Mouse (Mus musculus): ENCODE results near the gene Mcts2. TPM values are rescaled to one million over a fixed set of nuclear protein-coding genes. Genes with fewer than 3 reads are reported as not detected.

Mcts2 gene
- polyA plus RNA-seq, 1 experiment, result 0.82 TPM

DNA sequence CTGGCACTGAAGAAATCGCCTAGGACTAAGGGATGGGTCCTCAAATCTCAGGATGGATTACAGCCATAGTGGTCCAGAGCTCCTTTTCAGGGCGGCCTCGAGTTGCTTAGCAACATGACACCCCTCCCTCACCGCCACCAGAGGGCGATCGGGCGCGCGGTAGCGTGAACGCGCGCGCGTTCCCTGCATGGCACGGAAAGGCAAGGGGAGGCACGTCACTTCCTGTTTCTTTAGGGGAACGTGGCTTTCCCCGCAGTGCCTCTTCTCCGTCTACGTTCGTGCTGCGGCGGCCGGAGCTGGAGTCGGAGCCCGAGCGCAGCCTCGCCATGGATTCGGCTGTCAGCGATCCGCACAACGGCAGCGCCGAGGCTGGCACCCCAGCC, 17.6 kb upstream of the Mcts2 start, which contains the start of gene H13:
Gene H13 (plus strand): TSS at position 206 of the 383 bp plus-strand sequence.
- H3K4me3 ChIP-seq (ENCODE audit: insufficient read depth, low read length), result peak within 1 kb of the TSS; percentile 72
- no peak; the same call in 1 of the 2 replicates for TF ChIP-seq POLR2A (IDR thresholded peaks at IDR 0.05; ENCODE audit: borderline replicate concordance, low read depth, low read length)
- peak; percentile 42; the same call in 1 of the 2 replicates for TF ChIP-seq CTCF (IDR thresholded peaks at IDR 0.05; ENCODE audit: low read depth, low read length)
- H3K27ac ChIP-seq (ENCODE audit: insufficient read depth, low read depth, low read length), result peak within 1 kb of the TSS; percentile 31
- peaks cover 18% of the 10 kb centered on the region for H3K4me1 ChIP-seq (ENCODE audit: control insufficient read depth, insufficient read depth, low read length)

DNA sequence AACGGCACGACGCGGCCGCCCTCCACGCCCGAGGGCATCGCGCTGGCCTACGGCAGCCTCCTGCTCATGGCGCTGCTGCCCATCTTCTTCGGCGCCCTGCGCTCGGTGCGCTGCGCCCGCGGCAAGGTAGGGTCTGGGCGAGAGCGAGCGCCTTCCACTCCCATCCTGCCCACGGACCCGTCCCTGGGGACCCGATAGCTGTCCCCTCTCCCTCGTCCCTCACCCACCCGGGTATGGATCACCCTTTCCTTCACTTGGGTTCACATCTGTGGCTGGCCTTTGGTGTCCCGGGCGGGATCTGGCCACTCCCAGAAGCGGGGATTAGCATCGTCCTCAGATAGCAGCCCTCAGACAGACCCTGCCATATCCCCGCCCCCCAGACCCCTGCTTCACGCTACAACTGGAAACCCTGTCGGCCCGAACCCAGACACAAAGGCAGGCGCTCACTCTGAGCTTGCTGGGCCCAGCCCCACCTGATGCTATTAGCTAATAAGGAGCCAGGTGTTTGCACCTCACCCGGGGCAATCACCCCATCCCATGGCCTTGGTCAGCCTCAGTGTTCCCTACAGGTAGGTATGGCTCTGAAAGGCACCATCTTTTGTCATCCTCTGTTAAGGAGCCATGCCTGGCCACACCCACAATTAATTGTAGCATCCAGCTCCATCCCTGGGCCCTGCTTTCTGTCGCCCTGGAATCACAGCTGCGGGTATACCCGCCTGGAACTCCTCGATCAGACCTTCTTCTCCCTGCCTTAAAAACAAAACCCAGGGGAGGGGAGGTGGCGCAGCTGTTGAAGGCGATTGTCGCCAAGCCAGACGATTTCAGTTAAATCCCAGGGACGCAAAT, 17.0 kb upstream of the Mcts2 start:
- H3K4me1 ChIP-seq (ENCODE audit: control insufficient read depth, insufficient read depth, low read length), result peaks cover 18% of the 10 kb centered on the region
- peak overlapping the region; percentile 31 for H3K27ac ChIP-seq (ENCODE audit: insufficient read depth, low read depth, low read length)
- peak overlapping the region; percentile 72 for H3K4me3 ChIP-seq (ENCODE audit: insufficient read depth, low read length)
- TF ChIP-seq POLR2A (IDR thresholded peaks at IDR 0.05; ENCODE audit: borderline replicate concordance, low read depth, low read length) (no peak), CTCF (IDR thresholded peaks at IDR 0.05; ENCODE audit: low read depth, low read length) (no peak)

DNA sequence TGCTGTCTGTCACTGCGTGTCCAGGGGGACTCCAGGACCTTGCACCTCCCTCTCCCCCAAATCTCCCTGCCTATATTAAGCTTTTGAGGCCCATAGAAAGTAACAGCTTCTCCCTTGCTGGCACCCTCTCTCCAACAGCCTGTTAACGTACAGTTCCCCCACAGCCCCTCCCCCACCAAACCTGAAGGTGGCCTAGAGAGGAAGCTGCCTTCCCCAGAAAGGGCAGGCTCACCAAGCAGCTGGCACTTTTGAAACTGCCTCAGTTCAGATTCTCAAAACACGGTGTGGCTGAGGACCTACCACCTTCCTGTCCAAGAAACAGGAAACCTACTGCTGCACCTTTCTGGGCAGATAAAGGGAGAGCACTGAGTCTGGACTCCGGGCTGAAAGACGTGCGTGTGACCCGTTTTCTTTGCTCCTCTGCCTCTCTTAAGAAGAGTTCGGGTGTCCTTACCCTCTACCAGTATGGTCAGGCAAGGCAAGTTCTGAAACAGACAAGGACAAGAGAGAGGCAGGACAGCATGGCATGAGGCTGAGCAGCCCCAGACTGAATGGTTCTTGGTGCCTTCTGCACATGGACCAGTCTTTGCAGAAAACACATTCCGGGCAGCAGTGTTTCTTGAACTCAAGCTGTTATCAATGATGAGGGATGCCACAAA, 15.7 kb upstream of the Mcts2 start:
- H3K4me1 ChIP-seq (ENCODE audit: control insufficient read depth, insufficient read depth, low read length), result peaks cover 18% of the 10 kb centered on the region
- TF ChIP-seq POLR2A (IDR thresholded peaks at IDR 0.05; ENCODE audit: borderline replicate concordance, low read depth, low read length), result no peak
- no peak; the same call in 1 of the 2 replicates for TF ChIP-seq CTCF (IDR thresholded peaks at IDR 0.05; ENCODE audit: low read depth, low read length)
- H3K4me3 ChIP-seq (ENCODE audit: insufficient read depth, low read length), result peak overlapping the region; percentile 72
- H3K27ac ChIP-seq (ENCODE audit: insufficient read depth, low read depth, low read length), result no peak overlapping the region

DNA sequence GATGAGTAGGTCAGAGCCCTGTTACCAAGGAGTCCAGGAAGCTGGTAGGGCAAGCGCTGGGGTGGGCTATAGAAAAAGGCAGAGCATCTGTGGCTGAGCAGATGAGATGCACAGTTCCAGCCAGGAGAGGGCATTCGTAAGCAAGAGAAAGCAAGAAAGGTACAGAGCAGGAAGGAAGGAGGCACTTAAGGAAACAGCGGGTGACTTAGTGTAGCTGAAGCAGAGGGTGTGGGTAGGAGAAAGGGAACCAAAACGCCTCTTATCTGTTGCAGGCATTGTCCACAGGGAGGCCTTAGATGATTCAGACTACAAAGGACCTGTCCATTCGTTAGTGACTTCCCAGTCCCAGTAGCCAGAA, 15.2 kb upstream of the Mcts2 start:
- Histone ChIP-seq H3K27ac (ENCODE audit: insufficient read depth, low read depth, low read length) (no peak overlapping the region), H3K4me1 (ENCODE audit: control insufficient read depth, insufficient read depth, low read length) (peaks cover 18% of the 10 kb centered on the region), H3K4me3 (ENCODE audit: insufficient read depth, low read length) (peak overlapping the region; percentile 72)
- TF ChIP-seq POLR2A (IDR thresholded peaks at IDR 0.05; ENCODE audit: borderline replicate concordance, low read depth, low read length) (no peak), CTCF (IDR thresholded peaks at IDR 0.05; ENCODE audit: low read depth, low read length) (no peak; the same call in 1 of the 2 replicates)

DNA sequence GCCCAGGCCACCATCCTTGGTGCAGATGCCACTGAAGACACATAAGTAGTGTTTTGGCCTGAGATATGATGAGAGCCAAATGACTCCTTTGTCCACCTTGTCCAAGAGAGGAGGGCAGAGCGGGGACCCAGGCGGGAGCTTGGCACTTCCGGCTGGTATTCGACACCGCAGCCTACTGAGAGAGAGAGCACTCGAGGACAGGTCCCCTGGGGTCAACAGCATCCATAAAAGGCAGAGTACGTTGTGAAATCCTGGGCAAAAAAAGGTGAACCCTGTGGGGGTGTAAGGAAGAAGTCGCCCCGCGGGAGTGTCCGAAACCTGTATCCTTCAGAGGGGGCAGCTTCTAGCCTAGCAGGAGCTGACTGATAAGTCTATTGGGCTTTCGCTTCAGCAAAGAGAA, 14.7 kb upstream of the Mcts2 start:
- TF ChIP-seq CTCF (IDR thresholded peaks at IDR 0.05; ENCODE audit: low read depth, low read length), result no peak
- no peak for TF ChIP-seq POLR2A (IDR thresholded peaks at IDR 0.05; ENCODE audit: borderline replicate concordance, low read depth, low read length)
- no peak overlapping the region for H3K27ac ChIP-seq (ENCODE audit: insufficient read depth, low read depth, low read length)
- H3K4me1 ChIP-seq (ENCODE audit: control insufficient read depth, insufficient read depth, low read length), result peaks cover 18% of the 10 kb centered on the region
- H3K4me3 ChIP-seq (ENCODE audit: insufficient read depth, low read length), result peak overlapping the region; percentile 72

DNA sequence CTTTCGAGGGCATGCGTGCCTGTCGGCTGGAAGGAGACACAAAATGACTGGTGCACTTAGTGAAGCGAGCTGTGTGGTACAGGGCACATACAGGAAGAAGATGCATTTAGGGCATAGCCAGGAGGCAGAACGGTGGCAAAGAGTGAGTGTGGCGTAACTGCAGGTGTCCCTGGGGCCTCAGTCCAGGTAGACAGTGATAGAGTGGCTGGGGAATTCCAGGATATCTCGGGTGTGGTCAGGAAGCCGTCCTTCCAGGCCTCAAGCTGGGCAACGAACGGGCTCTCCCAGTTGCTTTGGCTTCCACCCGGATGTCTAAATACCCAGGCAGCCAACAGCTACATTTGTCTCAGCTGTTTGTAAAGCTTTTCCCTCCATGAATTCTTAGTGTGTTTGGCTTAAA, 12.7 kb upstream of the Mcts2 start:
- Histone ChIP-seq H3K4me3 (ENCODE audit: insufficient read depth, low read length) (no peak overlapping the region), H3K27ac (ENCODE audit: insufficient read depth, low read depth, low read length) (no peak overlapping the region), H3K4me1 (ENCODE audit: control insufficient read depth, insufficient read depth, low read length) (peaks cover 18% of the 10 kb centered on the region)
- TF ChIP-seq CTCF (IDR thresholded peaks at IDR 0.05; ENCODE audit: low read depth, low read length), result no peak
- no peak for TF ChIP-seq POLR2A (IDR thresholded peaks at IDR 0.05; ENCODE audit: borderline replicate concordance, low read depth, low read length)

DNA sequence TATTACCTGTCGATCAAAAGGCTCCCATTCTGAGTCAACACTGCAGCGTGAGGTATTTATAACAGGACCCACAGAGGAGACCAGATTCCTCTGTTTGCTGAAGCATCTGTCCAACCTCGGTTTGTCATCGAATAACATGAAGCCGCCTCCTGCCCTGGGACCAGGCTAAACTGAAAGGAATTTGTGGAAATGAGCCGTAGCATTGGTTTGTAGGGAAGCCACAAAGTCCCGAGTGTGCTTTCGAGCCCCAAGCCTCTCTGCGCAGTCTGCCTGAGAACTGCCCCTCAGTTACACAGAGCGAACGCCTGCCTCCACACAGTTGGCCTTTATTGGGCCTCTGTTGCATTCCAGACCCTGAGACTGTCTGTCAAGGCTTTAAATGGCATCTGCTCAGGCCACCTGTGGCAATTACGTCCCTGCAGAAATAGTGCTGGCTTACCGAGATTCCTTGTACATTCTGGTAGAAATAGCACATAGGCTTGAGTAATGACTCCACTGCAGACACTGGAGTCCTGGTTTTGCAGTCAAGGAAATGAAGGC, 11.5 kb upstream of the Mcts2 start:
- H3K4me3 ChIP-seq (ENCODE audit: insufficient read depth, low read length), result no peak overlapping the region
- TF ChIP-seq CTCF (IDR thresholded peaks at IDR 0.05; ENCODE audit: low read depth, low read length), result no peak
- TF ChIP-seq POLR2A (IDR thresholded peaks at IDR 0.05; ENCODE audit: borderline replicate concordance, low read depth, low read length), result no peak
- H3K4me1 ChIP-seq (ENCODE audit: control insufficient read depth, insufficient read depth, low read length), result peaks cover 18% of the 10 kb centered on the region
- no peak overlapping the region for H3K27ac ChIP-seq (ENCODE audit: insufficient read depth, low read depth, low read length)

DNA sequence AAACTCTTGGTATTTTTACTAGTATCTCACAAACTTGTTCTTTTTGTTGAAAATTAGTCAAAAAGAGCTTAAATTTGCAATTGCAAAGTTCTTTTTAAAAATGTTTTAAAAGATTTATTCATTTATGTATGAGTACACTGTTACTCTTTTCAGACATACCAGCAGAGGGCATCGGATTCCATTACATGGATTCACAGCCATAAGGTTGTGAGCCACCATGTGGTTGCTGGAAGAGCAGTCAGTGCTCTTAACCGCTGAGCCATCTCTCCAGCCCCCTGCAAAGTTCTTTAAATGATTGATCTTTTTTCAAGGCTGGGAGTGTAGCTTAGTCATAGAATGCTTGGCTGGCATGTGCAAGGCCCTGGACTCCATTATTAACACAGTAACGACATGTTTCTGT, 8.5 kb upstream of the Mcts2 start:
- Histone ChIP-seq H3K4me1 (ENCODE audit: control insufficient read depth, insufficient read depth, low read length) (peaks cover 14% of the 10 kb centered on the region), H3K27ac (ENCODE audit: insufficient read depth, low read depth, low read length) (no peak overlapping the region), H3K4me3 (ENCODE audit: insufficient read depth, low read length) (no peak overlapping the region)
- TF ChIP-seq POLR2A (IDR thresholded peaks at IDR 0.05; ENCODE audit: borderline replicate concordance, low read depth, low read length) (no peak), CTCF (IDR thresholded peaks at IDR 0.05; ENCODE audit: low read depth, low read length) (peak; percentile 29; the same call in 1 of the 2 replicates)

DNA sequence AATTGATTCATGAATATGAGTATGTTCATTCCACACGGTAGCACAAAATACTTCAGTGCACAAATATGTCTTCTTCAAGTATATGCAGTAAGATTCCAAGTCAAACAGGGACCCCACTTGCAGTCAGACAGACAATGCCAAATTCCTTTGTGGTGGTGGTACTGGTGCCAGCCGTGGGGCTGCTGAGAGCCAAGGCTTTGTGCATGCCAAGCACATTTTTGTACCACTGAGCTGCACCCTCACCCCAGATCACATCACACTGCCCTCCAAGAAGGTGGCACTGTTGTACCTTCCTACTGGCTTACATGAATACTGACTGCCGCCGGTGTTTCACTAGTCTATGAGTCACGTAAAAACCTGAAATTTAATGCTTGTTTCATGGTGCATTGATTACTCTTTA, 7.9 kb upstream of the Mcts2 start:
- Histone ChIP-seq H3K27ac (ENCODE audit: insufficient read depth, low read depth, low read length) (no peak overlapping the region), H3K4me3 (ENCODE audit: insufficient read depth, low read length) (no peak overlapping the region), H3K4me1 (ENCODE audit: control insufficient read depth, insufficient read depth, low read length) (peaks cover 18% of the 10 kb centered on the region)
- no peak for TF ChIP-seq CTCF (IDR thresholded peaks at IDR 0.05; ENCODE audit: low read depth, low read length)
- TF ChIP-seq POLR2A (IDR thresholded peaks at IDR 0.05; ENCODE audit: borderline replicate concordance, low read depth, low read length), result no peak

All from bone marrow macrophage, adult 2 months (primary cell).